Mouse (Mus musculus) liver, embryonic 15.5 days (tissue): ENCODE measurements around the gene Tpcn1. TPM values are rescaled to one million over a fixed set of nuclear protein-coding genes. Genes with fewer than 3 reads are reported as not detected.

Experiments used
- ATAC-seq: fragments of 200-750 bp; cut with Nextera tagmentation; 2 replicates; pipeline ENCODE4 v1.8.0; 2017; ENCODE audit warnings: moderate number of reproducible peaks, mild to moderate bottlenecking, moderate library complexity; ENCODE audit not compliant: insufficient read depth
- H3K27ac ChIP-seq: fragments of 300-500 bp; sonication (generic); replicated peaks from 2 replicates; pipeline ENCODE4 v1.5.1; 2015; ENCODE audit warnings: mild to moderate bottlenecking, inconsistent platforms
- H3K27me3 ChIP-seq: fragments of 300-500 bp; sonication (generic); 2 replicates; pipeline ENCODE4 v1.6.1; 2015; ENCODE audit warnings: mild to moderate bottlenecking, inconsistent platforms
- H3K36me3 ChIP-seq: fragments of 300-500 bp; sonication (generic); replicated peaks from 2 replicates; pipeline ENCODE4 v1.6.1; 2015; ENCODE audit warnings: moderate library complexity, mild to moderate bottlenecking, inconsistent platforms
- H3K4me1 ChIP-seq: fragments of 300-500 bp; sonication (generic); replicated peaks from 2 replicates; pipeline ENCODE4 v1.6.1; 2015; ENCODE audit warnings: inconsistent platforms
- H3K4me2 ChIP-seq: fragments of 300-500 bp; sonication (generic); 2 replicates; pipeline ENCODE4 v1.6.1; 2015; ENCODE audit warnings: moderate library complexity, mild to moderate bottlenecking, inconsistent platforms
- H3K4me3 ChIP-seq: fragments of 300-500 bp; sonication (generic); replicated peaks from 2 replicates; pipeline ENCODE4 v1.5.1; 2015; ENCODE audit warnings: mild to moderate bottlenecking, inconsistent platforms
- H3K9ac ChIP-seq: fragments of 300-500 bp; sonication (generic); 2 replicates; pipeline ENCODE4 v1.6.1; 2015; ENCODE audit warnings: moderate library complexity, mild to moderate bottlenecking, inconsistent platforms
- H3K9me3 ChIP-seq: fragments of 300-500 bp; sonication (generic); replicated peaks from 2 replicates; pipeline ENCODE4 v1.6.1; 2016; ENCODE audit warnings: inconsistent platforms
- WGBS: fragments of 180-500 bp; shearing (Covaris S2); methylation state at CpG from one replicate; pipeline ENCODE4 v1.1.7; 2015; ENCODE audit warnings: mixed read lengths; ENCODE audit not compliant: insufficient replicate concordance; 5-methylcytosine and 5-hydroxymethylcytosine counted together
- polyA plus RNA-seq: library from polyadenylated mRNA; unstranded; fragments of >200 nt; fragmentation: Nextera tagmentation; extraction: Ambion mirVana; gene quantifications from 2 replicates; pipeline ENCODE4 v1.2.1, GENCODE M21; 2015

Tpcn1 gene
- polyA plus RNA-seq, 1 experiment from 2014 or later = 22.7 TPM

- Histone ChIP-seq H3K36me3 (no peaks in the 10 kb centered on the region), H3K27me3 (no peaks in the 10 kb centered on the region)
- WGBS = 64% methylated on average over 7 of the region's 7 CpGs
Observed at GRCm38 (mm10) chr5:120592141-120592540, 3.7 kb upstream of the Tpcn1 start.

GRCm38 (mm10) chr5:120590356-120591010 is 2.0 kb upstream of the Tpcn1 start:
- Histone ChIP-seq H3K27me3 (no peaks in the 10 kb centered on the region), H3K9ac (no peak overlapping the region), H3K4me2 (no peak overlapping the region), H3K4me1 (peaks cover 41% of the 10 kb centered on the region), H3K9me3 (no peaks in the 10 kb centered on the region), H3K36me3 (peaks cover 1% of the 10 kb centered on the region; the same call in 1 of the 2 replicates), H3K27ac (peak overlapping the region; percentile 38; the same call in 1 of the 2 replicates), H3K4me3 (no peak overlapping the region)
- WGBS = 67% methylated on average over 16 of the region's 16 CpGs
- no peak for ATAC-seq

More at GRCm38 (mm10) chr5:120592141-120592540, 3.7 kb upstream of the Tpcn1 start:
- no peak overlapping the region for H3K9ac ChIP-seq
- no peak overlapping the region for H3K27ac ChIP-seq
- no peak for ATAC-seq
- H3K4me2 ChIP-seq = no peak overlapping the region
- no peak overlapping the region for H3K4me3 ChIP-seq
- H3K4me1 ChIP-seq = peaks cover 27% of the 10 kb centered on the region
- no peaks in the 10 kb centered on the region for H3K9me3 ChIP-seq

GRCm38 (mm10) chr5:120587940-120588568 is 419 bp downstream of the Tpcn1 start:
- peak overlapping the region; percentile 95 for H3K27ac ChIP-seq
- peak overlapping the region; percentile 89 for H3K4me3 ChIP-seq
- H3K27me3 ChIP-seq = no peaks in the 10 kb centered on the region
- H3K9me3 ChIP-seq = no peaks in the 10 kb centered on the region
- peaks cover 26% of the 10 kb centered on the region for H3K36me3 ChIP-seq
- H3K9ac ChIP-seq = peak overlapping the region; percentile 93
- H3K4me1 ChIP-seq = peaks cover 63% of the 10 kb centered on the region
- peak; percentile 45 for ATAC-seq
- H3K4me2 ChIP-seq = peak overlapping the region; percentile 80
- under 1% methylated on average over 29 of the region's 29 CpGs for WGBS

GRCm38 (mm10) chr5:120587616-120587926 is 902 bp downstream of the Tpcn1 start:
- Histone ChIP-seq H3K4me1 (peaks cover 67% of the 10 kb centered on the region), H3K27ac (peak overlapping the region; percentile 95), H3K27me3 (no peaks in the 10 kb centered on the region), H3K36me3 (peaks cover 31% of the 10 kb centered on the region), H3K4me3 (peak overlapping the region; percentile 89), H3K4me2 (peak overlapping the region; percentile 80), H3K9ac (peak overlapping the region; percentile 93), H3K9me3 (no peaks in the 10 kb centered on the region)
- ATAC-seq = peak; percentile 54
- 6% methylated on average over 9 of the region's 9 CpGs for WGBS

GRCm38 (mm10) chr5:120586741-120587615 is 1.5 kb downstream of the Tpcn1 start:
- peak; percentile 43 for ATAC-seq
- WGBS = 6% methylated on average over 17 of the region's 17 CpGs
- H3K9me3 ChIP-seq = no peaks in the 10 kb centered on the region
- peak overlapping the region; percentile 95 for H3K27ac ChIP-seq
- peak overlapping the region; percentile 93 for H3K9ac ChIP-seq
- H3K4me3 ChIP-seq = peak overlapping the region; percentile 89
- peaks cover 36% of the 10 kb centered on the region for H3K36me3 ChIP-seq
- no peaks in the 10 kb centered on the region for H3K27me3 ChIP-seq
- H3K4me2 ChIP-seq = peak overlapping the region; percentile 80
- peaks cover 73% of the 10 kb centered on the region for H3K4me1 ChIP-seq

GRCm38 (mm10) chr5:120584968-120585367 is 3.5 kb downstream of the Tpcn1 start:
- Histone ChIP-seq H3K36me3 (peaks cover 57% of the 10 kb centered on the region), H3K9me3 (no peaks in the 10 kb centered on the region), H3K27me3 (no peaks in the 10 kb centered on the region), H3K9ac (no peak overlapping the region), H3K4me2 (peak overlapping the region; percentile 28; the same call in 1 of the 2 replicates), H3K4me1 (peaks cover 76% of the 10 kb centered on the region), H3K27ac (0 out of 2 replicates have a peak overlapping the region, but pooled peaks have one; percentile 61), H3K4me3 (no peak overlapping the region)
- WGBS = 64% methylated on average over 15 of the region's 15 CpGs
- no peak for ATAC-seq

GRCm38 (mm10) chr5:120583511-120583910 is 5.0 kb downstream of the Tpcn1 start:
- Histone ChIP-seq H3K4me2 (no peak overlapping the region), H3K36me3 (peaks cover 66% of the 10 kb centered on the region), H3K27ac (no peak overlapping the region), H3K4me1 (peaks cover 79% of the 10 kb centered on the region), H3K4me3 (no peak overlapping the region), H3K9me3 (no peaks in the 10 kb centered on the region), H3K9ac (no peak overlapping the region), H3K27me3 (no peaks in the 10 kb centered on the region)
- no peak for ATAC-seq
- 86% methylated on average over 4 of the region's 4 CpGs for WGBS

- H3K4me1 ChIP-seq = peaks cover 86% of the 10 kb centered on the region
- H3K4me2 ChIP-seq = no peak overlapping the region
- peak overlapping the region; percentile 19; the same call in 1 of the 2 replicates for H3K27ac ChIP-seq
- peaks cover 66% of the 10 kb centered on the region for H3K36me3 ChIP-seq
- no peaks in the 10 kb centered on the region for H3K27me3 ChIP-seq
- no peaks in the 10 kb centered on the region for H3K9me3 ChIP-seq
- no peak for ATAC-seq
- no peak overlapping the region for H3K4me3 ChIP-seq
- 78% methylated on average over 9 of the region's 9 CpGs for WGBS
- H3K9ac ChIP-seq = no peak overlapping the region
Observed at GRCm38 (mm10) chr5:120582002-120582401, 6.5 kb downstream of the Tpcn1 start.

- peak overlapping the region; percentile 97 for H3K27ac ChIP-seq
- H3K4me2 ChIP-seq = peak overlapping the region; percentile 72; the same call in 1 of the 2 replicates
- H3K4me3 ChIP-seq = no peak overlapping the region
- peaks cover 60% of the 10 kb centered on the region for H3K36me3 ChIP-seq
- no peaks in the 10 kb centered on the region for H3K27me3 ChIP-seq
- H3K9me3 ChIP-seq = no peaks in the 10 kb centered on the region
- H3K9ac ChIP-seq = no peak overlapping the region
- WGBS = 88% methylated on average over 26 of the region's 26 CpGs
- peaks cover 85% of the 10 kb centered on the region for H3K4me1 ChIP-seq
- no peak for ATAC-seq
Observed at GRCm38 (mm10) chr5:120579898-120580626, 8.4 kb downstream of the Tpcn1 start.

GRCm38 (mm10) chr5:120579211-120579897 is 9.1 kb downstream of the Tpcn1 start:
- 0 out of 2 replicates have a peak overlapping the region, but pooled peaks have one; percentile 36 for H3K4me3 ChIP-seq
- H3K27ac ChIP-seq = peak overlapping the region; percentile 97
- peak overlapping the region; percentile 72 for H3K4me2 ChIP-seq
- peak overlapping the region; percentile 60; the same call in 1 of the 2 replicates for H3K9ac ChIP-seq
- H3K36me3 ChIP-seq = peaks cover 60% of the 10 kb centered on the region
- no peaks in the 10 kb centered on the region for H3K9me3 ChIP-seq
- 50% methylated on average over 26 of the region's 26 CpGs for WGBS
- ATAC-seq = no peak
- no peaks in the 10 kb centered on the region for H3K27me3 ChIP-seq
- peaks cover 85% of the 10 kb centered on the region for H3K4me1 ChIP-seq
